Mouse (Mus musculus) embryo, embryonic 10 days (tissue): ENCODE results near the gene Crisp2.
"Not testable (repeated sequence)": the region's sequence is repeated elsewhere in the genome, so short reads cannot be mapped to it uniquely, and the experiment has no call there.

ENCODE experiments used
- DNase-seq: peaks from one replicate; pipeline ENCODE4 v3.0.0-alpha.2; 2015; ENCODE audit warnings: low spot score

Crisp2 gene

DNA sequence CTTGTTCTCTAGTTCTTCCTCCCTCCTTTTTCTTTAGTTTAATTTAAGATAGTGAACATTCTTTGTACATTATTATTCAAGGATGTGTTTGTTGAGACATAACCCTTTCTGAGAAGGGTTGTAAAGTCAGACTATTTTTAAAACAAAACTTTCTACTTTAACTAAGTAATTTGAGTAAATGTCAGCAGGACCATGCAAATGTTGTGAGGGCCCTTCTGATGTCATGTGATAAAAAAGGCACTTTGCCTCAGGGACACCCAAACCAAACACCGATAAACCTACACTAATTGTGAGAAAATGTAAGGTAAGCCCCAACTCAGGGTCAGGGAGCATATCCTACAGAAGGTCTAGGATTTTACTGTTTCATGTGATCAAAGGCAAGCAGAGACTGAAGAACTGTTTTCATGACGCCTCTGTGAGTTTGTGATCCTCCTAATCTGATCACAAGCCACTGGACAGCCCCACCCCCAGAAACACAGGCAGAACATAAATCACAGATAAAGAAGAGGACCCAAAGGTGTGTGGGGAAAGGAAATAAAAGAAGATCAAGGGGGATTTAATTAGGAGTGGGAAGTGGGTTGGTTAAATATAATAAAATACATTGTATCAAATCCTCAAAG, at the start of gene Crisp2:
Crisp2 (minus strand) TSS at position 51 of the 620 bp plus-strand sequence.
- DNase-seq, result no peak

DNA sequence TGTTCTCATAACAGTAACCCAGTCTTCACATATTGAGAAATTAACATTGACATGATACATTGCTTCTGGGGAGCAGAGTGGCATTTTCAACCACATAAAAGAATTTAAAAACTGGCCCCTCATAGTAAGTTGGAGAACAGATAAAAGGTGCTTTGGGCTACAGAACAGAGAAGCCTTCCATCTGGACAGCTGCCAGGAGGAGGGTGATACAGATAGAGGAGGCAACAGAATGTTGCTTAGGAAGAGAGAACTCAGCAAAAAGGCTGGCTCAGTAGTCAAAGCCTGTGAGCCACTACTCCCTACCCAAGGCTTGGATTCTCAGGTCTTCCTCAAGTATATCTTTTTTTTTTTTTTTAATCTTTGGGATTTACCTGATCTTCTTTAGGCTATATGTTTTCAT, 48.3 kb upstream of the Crisp2 start:
- no peak for DNase-seq

DNA sequence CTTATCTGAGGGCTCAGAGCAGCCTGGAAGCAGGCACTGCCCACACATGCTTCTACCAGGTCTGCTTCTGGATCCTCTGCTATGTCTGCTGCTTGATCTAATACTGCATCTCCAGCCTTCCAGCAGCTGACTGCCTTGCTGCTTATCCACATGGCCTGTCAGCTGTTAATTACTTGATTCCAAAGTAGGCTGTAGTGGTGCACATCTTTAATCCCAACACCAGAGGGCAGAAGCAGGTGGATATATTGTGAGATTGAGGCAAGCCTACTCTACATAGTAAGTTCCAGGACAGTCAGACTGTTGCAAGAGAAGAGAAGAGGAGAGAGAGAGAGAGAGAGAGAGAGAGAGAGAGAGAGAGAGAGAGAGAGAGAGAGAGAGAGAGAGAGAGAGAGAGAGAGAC, 30.5 kb upstream of the Crisp2 start:
- peak; percentile 52 for DNase-seq

DNA sequence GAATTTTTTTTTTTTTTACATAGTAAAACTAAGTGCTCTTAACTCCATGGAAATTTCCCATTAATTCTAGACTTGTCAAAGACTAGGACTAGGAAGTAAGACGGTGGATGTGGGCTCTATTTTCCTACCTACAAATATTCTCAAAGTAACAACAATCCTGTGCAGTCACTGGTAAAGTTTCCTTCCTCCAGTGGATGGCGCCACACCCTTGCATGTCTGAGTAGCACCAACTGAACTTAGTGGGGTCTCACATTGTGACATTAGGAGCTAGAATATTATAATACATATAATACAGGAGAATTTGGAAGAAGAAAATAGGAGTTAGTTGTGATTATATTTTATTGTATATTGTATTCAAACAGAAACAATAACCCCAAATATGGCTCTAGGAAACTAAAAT, 25.1 kb upstream of the Crisp2 start:
- no peak for DNase-seq

DNA sequence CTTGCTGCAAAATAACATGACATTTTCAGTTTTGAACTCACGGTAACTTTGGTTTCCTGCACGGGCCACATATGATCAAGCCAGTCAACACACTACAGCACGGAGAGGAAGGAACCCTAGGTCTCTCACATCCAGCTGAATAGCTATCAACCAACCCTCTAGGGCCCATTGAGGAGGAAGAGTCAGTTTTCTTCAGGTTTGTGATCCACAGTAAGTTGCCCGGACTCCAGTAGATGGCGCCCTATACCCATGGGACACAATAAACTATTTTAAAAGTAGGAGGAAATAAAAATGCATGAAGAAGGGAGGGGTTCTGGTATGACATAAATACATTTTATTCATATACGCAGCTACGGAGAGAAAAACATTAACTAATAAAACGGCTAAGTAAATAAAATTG, 17.7 kb upstream of the Crisp2 start:
- DNase-seq, result peak; percentile 47

DNA sequence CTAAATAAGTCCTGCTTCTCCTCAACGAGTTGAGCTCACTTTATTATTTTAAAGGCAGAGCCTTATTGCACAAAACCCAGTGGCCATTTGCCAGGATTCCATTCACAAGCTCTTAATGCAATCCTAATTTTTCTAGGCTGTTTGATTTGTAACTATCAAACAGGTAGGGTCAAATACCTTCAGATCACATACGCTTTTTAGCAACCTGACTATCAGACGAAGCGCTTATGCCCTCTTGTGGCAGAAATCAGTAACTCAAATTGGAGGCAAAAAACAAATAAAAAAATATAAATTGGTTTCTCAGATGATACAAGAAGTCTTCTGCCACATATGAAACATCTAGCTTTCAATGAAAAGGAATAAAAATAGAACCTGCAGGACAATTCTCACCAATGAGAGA, 17.0 kb upstream of the Crisp2 start:
- peak; percentile 32 for DNase-seq

DNA sequence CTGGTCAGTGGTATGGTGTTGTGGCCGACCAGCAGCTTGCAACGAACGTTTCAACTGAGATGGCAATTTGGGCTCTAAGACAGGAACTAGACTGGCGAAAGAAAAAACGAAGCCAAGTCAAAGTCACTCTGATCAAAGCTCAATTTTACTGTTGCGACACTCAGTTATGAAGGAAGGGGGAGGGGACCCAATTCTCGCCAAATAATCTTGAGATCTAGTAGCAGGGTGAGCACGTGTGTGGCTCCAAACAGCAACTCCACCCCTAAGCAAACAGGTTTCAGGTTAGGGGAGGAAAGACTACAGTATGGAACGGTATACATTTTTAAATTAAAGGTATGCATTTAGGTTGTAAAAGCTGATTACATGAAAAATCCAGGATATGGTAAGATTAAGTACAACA, 14.7 kb upstream of the Crisp2 start:
- no peak for DNase-seq

DNA sequence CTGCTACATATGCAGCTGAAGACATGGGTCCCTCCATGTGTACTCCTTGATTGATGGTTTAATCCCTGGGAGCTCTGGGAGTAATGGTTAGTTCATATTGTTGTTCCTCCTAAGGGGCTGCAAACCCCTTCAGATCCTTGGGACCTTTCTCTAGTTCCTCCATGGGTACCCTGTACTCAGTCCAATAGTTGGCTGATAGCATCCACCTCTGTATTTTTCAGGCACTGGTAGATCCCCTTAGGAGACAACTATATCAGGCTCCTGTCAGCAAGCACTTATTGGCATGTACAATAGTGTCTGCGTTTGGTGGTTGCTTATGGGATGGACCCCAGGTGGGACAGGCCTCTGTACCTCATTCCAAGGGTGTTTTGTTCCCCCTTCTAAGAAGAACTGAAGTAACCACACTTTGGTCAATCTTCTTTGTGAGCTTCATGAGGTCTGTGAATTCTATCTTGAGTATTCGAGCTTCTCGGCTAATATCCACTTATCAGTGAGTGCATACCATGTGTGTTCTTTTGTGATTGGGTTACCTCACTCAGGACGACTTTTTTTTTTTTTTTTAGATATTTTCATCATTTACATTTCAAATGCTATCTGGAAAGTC, 10.6 kb upstream of the Crisp2 start:
- no peak for DNase-seq

DNA sequence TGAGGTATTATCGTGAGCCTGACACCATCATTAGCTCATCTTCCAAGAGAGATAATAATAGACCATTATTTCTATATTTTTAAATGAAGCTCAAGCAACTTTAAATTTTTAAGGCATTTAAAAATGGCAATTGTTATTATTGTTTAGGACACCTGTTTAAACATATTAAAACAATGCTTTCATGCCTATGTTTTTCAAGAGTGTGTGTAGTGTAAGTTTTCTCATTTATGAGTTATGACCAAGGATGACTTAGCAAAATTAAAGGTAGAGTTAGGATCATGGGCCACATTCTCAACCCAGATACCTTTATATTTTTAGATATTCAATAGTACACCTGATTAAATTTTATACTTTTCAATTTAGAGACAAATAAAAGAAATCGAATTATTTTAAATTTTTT, 5.5 kb upstream of the Crisp2 start:
- no peak for DNase-seq

DNA sequence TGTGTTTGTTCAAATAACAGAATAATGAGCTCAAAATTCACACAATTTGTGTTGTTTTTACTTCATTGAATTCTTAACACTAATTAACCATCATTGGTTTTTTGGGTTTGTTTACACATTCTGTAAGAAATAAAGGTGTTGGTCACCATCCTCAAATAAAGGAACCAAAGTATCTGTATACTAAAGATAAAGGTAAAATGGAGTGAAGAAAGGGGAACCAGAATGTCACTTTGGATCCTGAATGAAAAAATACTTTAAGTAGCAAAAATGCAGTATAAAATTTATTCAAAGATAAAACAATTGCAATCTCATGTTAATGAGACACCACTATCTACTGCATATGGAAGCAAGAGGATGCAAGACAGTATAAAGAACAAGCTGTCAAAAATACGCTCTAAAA, 4.8 kb upstream of the Crisp2 start:
- no peak for DNase-seq

DNA sequence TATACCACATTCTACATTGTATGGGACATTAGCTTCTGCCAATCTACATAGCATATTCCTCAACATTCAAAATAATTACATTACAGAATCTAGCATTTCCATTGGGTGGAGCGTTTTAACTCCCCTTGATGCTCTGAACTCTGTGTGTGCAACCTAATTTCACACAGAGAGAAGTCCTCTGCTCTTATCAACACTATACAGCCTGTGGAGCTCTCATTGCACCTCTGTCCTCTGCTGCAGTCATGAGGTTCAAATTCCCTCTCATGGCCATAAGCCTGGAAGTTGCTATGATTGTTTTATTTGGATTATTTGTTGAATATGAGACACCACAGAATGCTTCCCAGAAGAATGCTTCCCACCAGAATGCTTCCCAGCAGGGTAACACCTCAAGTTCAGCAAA, 4.1 kb upstream of the Crisp2 start, which contains the start of gene Rhag:
Rhag (plus strand) TSS at position 193 of the 400 bp plus-strand sequence.
- no peak for DNase-seq

DNA sequence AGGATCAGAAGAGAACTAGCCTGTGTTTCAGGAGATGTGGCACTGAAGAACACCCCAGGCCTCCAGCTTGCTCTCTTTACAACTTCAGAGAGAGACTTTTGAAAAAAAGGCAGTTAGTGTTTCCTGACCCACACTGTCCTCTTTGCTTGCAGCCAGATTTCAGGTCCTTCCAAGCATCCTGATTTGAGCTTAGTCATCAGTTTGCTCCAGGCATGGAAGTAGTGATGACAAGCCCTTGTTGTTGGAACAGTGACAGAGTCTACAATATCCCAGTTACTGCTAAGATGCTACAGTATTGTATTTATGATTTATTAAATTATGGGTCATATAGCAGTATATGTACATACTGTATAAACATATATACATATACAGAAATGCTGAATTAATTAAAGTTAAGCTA, 1.3 kb upstream of the Crisp2 start:
- no peak for DNase-seq

DNA sequence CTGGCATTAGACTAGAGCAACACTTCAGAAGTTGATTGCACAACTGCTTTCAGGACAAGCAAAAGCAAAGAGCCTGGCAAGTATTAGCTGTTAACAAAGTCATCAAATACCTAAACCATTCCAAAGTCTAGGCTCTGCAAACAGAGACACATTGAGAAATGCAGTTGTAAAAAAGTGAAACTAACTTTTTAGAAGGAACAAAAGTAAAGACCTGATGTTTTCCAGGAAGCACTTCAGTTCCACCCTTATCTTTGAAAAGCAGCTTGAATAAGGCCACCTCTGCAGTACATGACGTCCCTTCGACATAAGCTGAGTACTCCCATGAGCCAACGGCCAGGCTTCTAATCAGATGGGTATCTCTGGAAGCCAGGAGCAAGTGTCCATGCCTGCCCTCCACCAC, 253 bp downstream of the Crisp2 start:
- DNase-seq, result no peak

DNA sequence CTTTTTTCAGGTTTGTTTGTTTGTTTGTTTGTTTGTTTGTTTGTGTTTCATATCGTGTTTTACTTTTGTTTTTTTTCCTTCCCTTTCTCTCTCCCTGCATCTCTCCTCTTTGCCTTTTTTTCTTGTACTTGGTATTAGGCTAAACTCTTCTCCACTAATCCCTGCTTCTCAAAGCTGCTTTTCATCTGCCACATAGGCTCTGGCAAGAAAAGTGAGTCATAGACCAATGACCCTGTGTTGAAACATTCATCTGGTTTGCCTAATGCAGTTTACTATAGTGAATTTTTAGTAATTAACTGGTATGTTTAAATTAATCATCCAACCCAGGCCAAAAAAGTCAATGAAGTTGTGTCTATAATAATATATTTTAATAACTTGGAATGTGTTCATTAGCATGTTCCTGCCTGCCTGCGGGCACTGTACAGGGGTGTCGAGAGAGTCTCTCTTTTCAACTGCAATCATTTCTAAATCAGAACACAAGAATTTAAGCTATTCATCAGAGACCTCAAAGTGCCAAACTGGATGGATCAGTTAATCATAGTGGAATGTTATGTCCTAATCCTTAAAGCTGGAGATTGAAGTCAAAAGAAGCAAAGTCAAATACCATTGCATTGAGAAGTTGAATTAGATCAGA, 4.0 kb downstream of the Crisp2 start:
- DNase-seq, result no peak

DNA sequence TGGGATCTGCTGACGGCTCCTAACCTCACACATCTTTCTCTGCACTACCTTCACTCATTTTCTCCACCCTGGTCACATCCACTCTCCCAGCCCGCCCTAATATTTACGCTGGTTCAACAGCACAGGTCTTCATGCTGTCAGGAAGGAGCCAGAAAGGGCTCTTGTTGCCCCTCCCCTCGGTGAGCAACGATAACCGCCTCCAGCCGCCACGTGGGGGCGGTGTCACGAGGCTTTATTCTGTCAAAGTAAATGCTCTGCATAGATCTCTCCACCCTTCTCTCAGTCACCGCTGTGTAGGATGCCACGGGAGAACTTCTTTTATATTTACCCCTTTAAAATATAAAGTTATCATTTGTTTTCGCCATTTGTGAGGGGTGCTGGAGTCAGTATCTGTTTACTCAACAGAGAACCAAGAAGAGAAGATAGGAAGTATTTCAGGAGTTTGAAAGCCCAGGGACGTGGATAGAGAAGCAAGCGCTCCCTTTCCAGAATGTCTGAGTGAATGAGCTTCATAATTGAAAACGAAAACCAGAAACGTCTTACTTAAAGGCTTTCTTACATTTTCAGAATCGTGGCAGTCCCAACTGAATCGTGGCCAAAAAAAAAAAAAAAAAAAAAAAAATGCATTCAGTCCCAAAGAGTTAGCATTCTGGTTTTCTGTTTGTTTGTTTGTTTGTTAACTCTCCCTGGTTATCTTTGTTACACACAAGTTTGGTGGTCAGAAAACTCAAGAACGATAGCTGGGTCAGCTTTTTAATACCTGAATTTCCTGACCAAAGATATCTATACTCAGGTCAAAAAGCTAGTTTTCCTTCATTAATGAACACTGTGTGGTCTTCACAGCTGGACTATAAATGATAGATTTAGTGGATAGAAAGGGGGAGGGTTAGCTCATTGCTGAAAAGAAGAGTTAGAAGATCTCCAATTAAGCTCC, 12.6 kb downstream of the Crisp2 start:
- DNase-seq, result peak; percentile 46

DNA sequence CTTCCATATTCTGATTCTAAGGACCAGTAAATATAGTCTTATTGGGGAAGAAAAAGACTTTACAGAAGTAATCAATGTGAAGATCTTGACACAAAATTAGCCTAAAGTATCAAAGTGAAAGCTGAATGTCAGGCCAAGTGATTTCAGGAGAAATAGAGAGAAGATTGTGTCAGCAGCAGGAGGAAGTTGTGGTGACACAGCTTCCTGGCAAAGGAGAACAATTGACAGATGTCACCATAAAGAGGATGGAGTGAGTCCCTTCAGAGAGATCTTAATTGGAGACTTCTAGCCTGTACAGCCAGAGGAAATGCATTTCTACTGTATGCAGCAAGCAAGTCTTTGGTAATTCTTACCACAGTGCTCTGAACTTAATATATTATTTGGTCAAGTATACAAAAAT, 16.9 kb downstream of the Crisp2 start:
- DNase-seq, result no peak

DNA sequence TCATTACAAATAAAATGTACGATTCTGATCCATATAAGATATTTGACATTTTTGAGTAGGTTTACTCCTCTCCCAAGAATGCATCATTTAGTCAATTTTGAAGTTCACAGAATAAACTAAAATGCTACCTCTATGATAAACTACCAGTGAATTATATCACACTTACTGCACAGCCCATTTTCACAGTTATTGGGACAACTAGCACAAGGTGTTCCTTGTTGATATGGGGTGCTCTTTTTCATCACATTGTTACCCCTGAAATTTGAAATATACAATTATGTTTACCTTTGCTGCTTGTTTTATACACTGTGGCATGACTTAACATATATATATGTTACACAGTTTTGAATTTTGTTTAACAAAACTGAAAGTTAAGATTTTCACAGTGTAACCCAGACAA, 39.7 kb downstream of the Crisp2 start:
- no peak for DNase-seq

DNA sequence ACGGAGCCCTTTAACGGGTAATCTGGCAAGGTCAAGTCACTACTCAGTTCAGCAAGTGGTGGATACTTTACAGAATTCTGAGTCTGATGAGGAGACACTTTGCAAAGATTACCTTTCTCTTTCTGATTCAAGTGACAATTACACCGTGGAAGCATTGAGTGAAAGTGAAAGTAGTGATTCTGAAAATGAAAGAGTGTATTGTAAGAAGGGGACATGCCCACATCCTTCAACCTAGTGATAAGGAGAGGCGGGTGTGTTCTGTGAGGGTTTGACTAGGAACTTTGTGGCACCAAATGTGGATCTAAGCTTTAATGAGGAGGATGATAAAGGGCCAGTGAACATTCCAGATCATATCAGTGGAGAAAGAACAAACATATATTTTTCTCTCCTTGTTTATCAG, 43.1 kb downstream of the Crisp2 start:
- no peak for DNase-seq

DNA sequence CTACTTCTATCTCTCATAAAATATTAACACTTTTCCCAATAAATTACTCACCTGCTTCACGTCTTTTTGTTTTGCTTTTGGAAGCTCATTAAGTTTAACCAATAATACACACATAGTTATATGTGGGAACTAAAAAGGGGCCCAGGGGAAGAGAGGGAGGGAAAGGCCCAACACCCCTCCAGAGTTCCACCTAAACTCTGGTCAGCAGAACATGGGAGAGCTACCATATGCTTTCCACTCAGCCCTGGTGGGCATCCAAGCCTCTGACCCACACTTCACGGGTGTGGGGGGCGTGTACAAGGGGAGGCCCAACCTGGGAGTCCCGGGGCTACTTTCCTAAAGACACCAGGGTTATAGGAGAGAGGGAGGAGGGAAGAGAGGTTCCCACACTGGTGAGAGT, 75.1 kb downstream of the Crisp2 start:
- DNase-seq, result no peak

DNA sequence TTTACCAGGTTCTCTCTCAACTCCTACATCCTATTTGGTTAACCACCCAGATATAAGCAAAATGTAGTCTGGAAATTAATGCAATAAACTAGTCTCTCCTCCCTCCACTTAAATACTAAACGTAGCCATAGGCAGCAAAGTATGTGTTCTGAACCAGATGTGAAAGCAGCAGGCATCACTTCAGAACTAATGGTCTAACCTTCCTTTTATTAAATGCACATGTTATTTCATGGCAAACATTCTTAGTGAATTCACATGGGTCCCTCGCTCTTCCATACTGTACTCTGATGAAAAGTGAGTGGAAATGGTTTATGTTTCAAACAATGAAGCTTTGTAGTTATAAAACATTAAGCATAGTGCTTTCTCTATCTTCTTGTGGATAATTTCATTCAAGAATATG, 75.5 kb downstream of the Crisp2 start:
- no peak for DNase-seq

DNA sequence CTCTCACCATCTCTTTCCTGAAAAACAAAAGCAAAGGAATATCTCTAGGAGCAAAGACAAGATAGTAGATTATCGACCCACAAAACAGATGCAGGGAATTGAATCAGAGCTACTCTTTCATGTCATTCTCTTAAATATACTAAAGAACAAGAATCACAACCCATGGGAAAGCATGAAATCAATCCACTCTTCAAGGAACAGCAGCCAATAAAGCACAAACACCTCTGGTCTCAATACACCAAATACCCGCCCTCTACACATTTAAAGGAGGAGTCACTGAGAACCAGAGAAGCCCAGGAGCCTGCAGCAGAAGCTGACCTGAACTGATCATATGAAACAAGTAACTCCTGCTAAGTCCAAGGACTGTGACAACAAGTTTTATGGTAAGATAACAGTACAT, 80.0 kb downstream of the Crisp2 start, which contains the start of gene Esp1:
Esp1 (plus strand) TSS at position 301 of the 400 bp plus-strand sequence.
- no peak for DNase-seq

DNA sequence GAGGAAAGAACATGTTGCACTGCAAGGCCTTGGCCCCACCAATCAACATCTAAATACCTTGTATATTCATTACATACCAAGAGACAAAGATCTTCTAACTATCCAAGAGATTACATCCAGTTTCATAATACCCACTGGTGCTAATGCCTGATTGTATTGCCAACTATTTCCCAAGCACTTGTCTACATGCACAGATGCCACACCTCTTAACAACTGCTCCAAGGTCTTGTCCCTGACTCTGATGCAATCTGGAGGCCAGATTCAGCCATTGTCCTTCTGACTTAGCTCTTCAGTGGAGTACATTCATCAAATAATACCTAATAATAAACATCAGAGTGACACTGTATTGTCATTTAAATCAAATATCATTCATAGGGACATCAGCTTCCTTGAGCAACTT, 89.7 kb downstream of the Crisp2 start:
- DNase-seq, result not testable (repeated sequence)

DNA sequence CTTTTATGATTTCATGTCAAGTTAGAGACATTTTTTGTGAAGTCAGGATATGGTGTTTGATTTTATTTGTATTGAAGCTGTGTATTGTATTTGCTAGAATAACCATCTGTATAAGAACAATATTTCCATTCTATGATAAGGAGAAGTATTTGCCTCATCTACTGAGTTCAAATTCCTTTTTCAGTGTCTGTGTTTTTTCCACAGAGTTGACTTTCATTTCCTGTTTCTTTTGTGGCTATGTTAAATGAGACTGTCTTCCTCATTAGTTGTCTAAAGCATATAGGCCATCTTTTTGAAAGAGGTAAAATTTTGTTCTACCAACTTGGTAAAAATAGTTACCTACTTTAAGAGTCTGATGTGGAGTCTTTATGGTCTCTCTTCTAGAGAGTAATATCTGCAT, 90.5 kb downstream of the Crisp2 start:
- DNase-seq, result no peak
